Comparison of ENCODE assay signal across 13 mouse cellular contexts in the genomic region with DNA sequence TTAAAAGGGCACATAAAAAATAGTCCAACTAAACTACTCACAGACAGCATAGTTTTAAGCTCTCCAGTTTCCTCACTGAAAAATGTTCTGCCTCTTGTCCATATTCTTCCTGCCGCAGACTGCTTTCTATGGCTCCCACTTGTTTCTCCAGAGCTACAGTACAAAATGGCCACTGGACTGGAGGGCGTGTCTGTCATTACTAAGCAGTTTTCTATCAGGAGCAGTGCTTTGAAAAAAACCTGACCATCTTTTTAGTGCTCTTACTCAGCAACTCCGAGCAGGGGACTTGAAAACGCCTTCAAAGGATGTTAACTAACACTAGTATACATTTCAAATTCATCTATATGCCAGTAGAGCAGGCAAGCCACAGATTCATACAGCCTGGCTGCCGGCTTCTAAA. TPM values are rescaled to one million over a fixed set of nuclear protein-coding genes. Genes with fewer than 3 reads are reported as not detected.
A peak's percentile ranks its signal among the peaks of the same experiment; 100 is the strongest.
DNase-seq lines count a peak whose midpoint lies in the region; ATAC-seq and TF ChIP-seq lines count a peak whose summit lies in the region.
"Had no signal": no experiment of that assay in that cellular context is flagged by ENCODE, and none has a peak within 500 bp of the region (broad histone marks: within the 10 kb centered on the region; RNA-seq: fewer than 3 reads in every experiment).

No protein-coding gene starts in this region.

- peaks cover 4 to 35% of the 10 kb centered on the region in 2 experiments for H3K36me3 ChIP-seq in CH12.LX (replicated peaks in 1 of 2; ENCODE audit: control insufficient read depth in 1 of 2, insufficient read depth in 1 of 2, low read length in 1 of 2)
- H3K36me3 ChIP-seq in liver, postnatal 0 days (replicated peaks; ENCODE audit: insufficient read depth, low read length) = no peaks in the 10 kb centered on the region

- peak; percentile 22 for DNase-seq in kidney, adult 18-20 months
- DNase-seq in kidney, postnatal 14 days = no peak
- DNase-seq in CH12.LX (ENCODE audit: extremely low read depth) = no peak
- DNase-seq in c-Kit-positive CD71-positive TER-119-positive erythroid progenitor cells, embryonic 14.5 days (ENCODE audit: low spot score) = peak; percentile 74
- DNase-seq in liver, postnatal 0 days = peak; percentile 49
- no peak for DNase-seq in spleen, postnatal 14 days (ENCODE audit: low spot score in 2 of 2)
- no peak for DNase-seq in gastrocnemius, postnatal 10 days
- DNase-seq in embryo, embryonic 10 days (ENCODE audit: low spot score) = no peak
- DNase-seq: adrenal gland, adult 8-10 months; cerebellum, postnatal 10 days; thymus, postnatal 36 days had no signal

- ATAC-seq in liver, postnatal 0 days = peak; percentile 89
- ATAC-seq: hindbrain, postnatal 0 days had no signal

- TF ChIP-seq CTCF in CH12.LX (conservative IDR thresholded peaks at IDR 0.05 in 1 of 2, IDR thresholded peaks at IDR 0.05 in 1 of 2; ENCODE audit: low read depth in 2 of 2, low read length in 2 of 2) = no peak
- TF ChIP-seq CTCF in liver, postnatal 0 days (IDR thresholded peaks at IDR 0.05; ENCODE audit: low read depth) = no peak

- H3K4me1 ChIP-seq in CH12.LX (ENCODE audit: control insufficient read depth in 1 of 2, insufficient read depth in 2 of 2) = peaks cover 3 to 15% of the 10 kb centered on the region in 2 experiments; a peak in 2 of 4 replicates
- H3K4me1 ChIP-seq in liver, postnatal 0 days (ENCODE audit: insufficient read depth) = peaks cover 15% of the 10 kb centered on the region

- TF ChIP-seq POLR2A in CH12.LX (IDR thresholded peaks at IDR 0.05; ENCODE audit: low read depth, low read length) = no peak

- H3K9me3 ChIP-seq in CH12.LX (replicated peaks; ENCODE audit: low read length) = no peaks in the 10 kb centered on the region
- no peaks in the 10 kb centered on the region for H3K9me3 ChIP-seq in liver, postnatal 0 days (ENCODE audit: low read length)
- H3K9me3 ChIP-seq: lung, embryonic 15.5 days had no signal

- no peak overlapping the region for H3K27ac ChIP-seq in CH12.LX (ENCODE audit: insufficient read depth, low read depth)
- H3K27ac ChIP-seq in liver, postnatal 0 days (ENCODE audit: low read depth) = peak overlapping the region; percentile 58; the same call in 1 of the 2 replicates
- H3K27ac ChIP-seq: hindbrain, postnatal 0 days; lung, embryonic 15.5 days had no signal

- TF ChIP-seq EP300 in CH12.LX (IDR thresholded peaks at IDR 0.05; ENCODE audit: low read length) = no peak
- peak; percentile 54; the same call in 1 of the 2 replicates for TF ChIP-seq EP300 in liver, postnatal 0 days (IDR thresholded peaks at IDR 0.05; ENCODE audit: low read depth)

- H3K27me3 ChIP-seq in CH12.LX (replicated peaks) = no peaks in the 10 kb centered on the region
- H3K27me3 ChIP-seq in liver, postnatal 0 days (ENCODE audit: insufficient read depth, low read length) = no peaks in the 10 kb centered on the region
- H3K27me3 ChIP-seq: lung, embryonic 15.5 days had no signal

- peaks cover 8% of the 10 kb centered on the region for H3K79me2 ChIP-seq in CH12.LX (replicated peaks; ENCODE audit: control insufficient read depth, extremely low read depth, insufficient read depth, poor library complexity, severe bottlenecking)

- H3K4me3 ChIP-seq in CH12.LX (replicated peaks in 1 of 3; ENCODE audit: low read depth in 2 of 3, low read length in 2 of 3, poor library complexity in 1 of 3) = no peak overlapping the region
- H3K4me3 ChIP-seq in liver, postnatal 0 days (ENCODE audit: low read depth, low read length) = no peak overlapping the region
- H3K4me3 ChIP-seq: lung, embryonic 15.5 days had no signal

- dilution Hi-C loops in CH12.LX (cut with MboI; ENCODE audit: extremely low pct_ligation_motif_present, extremely low pct_unique_long_range_greater_than_20kb, low sequenced_read_pairs) = no loop called here

- H3K4me2 ChIP-seq in CH12.LX (ENCODE audit: insufficient read depth, low read depth, poor library complexity, severe bottlenecking) = no peak overlapping the region
- peak overlapping the region; percentile 52; the same call in 1 of the 2 replicates for H3K4me2 ChIP-seq in liver, postnatal 0 days (ENCODE audit: low read depth, low read length)
- H3K4me2 ChIP-seq: lung, embryonic 15.5 days had no signal

- no peak for TF ChIP-seq RAD21 in CH12.LX (IDR thresholded peaks at IDR 0.05; ENCODE audit: low read depth, low read length)

- 46% methylated on average over 5 of the region's 5 CpGs for WGBS in liver, postnatal 0 days (ENCODE audit: insufficient replicate concordance)

- no peak overlapping the region; the same call in 1 of the 2 replicates for H3K9ac ChIP-seq in CH12.LX (ENCODE audit: insufficient read depth, low read depth)
- no peak overlapping the region for H3K9ac ChIP-seq in liver, postnatal 0 days (replicated peaks)
- H3K9ac ChIP-seq: lung, embryonic 15.5 days had no signal

- in situ Hi-C loops in CH12.LX (cut with MboI; ENCODE audit: low pct_ligation_motif_present, low pct_unique_long_range_greater_than_20kb, low sequenced_read_pairs) = no loop called here

TF ChIP-seq in CH12.LX, 34 proteins besides CTCF, POLR2A, EP300 and RAD21:
- TF ChIP-seq NELFE (IDR thresholded peaks at IDR 0.05; ENCODE audit: low read depth, low read length) (no peak), TCF12 (IDR thresholded peaks at IDR 0.05; ENCODE audit: low read depth, low read length) (no peak), SIN3A (IDR thresholded peaks at IDR 0.05; ENCODE audit: low read length) (0 out of 2 replicates have a peak, but pooled peaks have one; percentile 53), ZMIZ1 (IDR thresholded peaks at IDR 0.05; ENCODE audit: low read depth, low read length) (no peak), MAFK (IDR thresholded peaks at IDR 0.05; ENCODE audit: insufficient replicate concordance, low read length) (peak; percentile 75; the same call in 1 of the 2 replicates)

RNA-seq across cellular contexts. Expression of a gene that starts 15.0 kb away (rescaled TPM):
- total RNA-seq in CH12.LX (2012; rRNA removed) (18.0 and 18.8 TPM in 2 replicates), CH12.LX (2014; rRNA removed) (17.2 and 18.4 TPM in 2 replicates)
- polyA plus RNA-seq in CH12.LX (2012; ENCODE audit: insufficient read length, low read depth) = 21.2 and 26.5 TPM in 2 replicates
- 8.6 TPM in 2 replicates for polyA plus RNA-seq in liver, postnatal 0 days (2015; fragmentation: Nextera tagmentation; extraction: Ambion mirVana)
- 10 to 100 TPM; 24.1 to 28.7 TPM for total RNA-seq in gastrocnemius, postnatal 10 days (2021)

RNA-seq across cellular contexts. Expression of a gene that starts 15.2 kb away (rescaled TPM):
- total RNA-seq in CH12.LX (2012; rRNA removed) = 5.0 and 7.2 TPM in 2 replicates
- 3.0 and 3.3 TPM in 2 replicates for total RNA-seq in CH12.LX (2014; rRNA removed)
- polyA plus RNA-seq in CH12.LX (2012; ENCODE audit: insufficient read length, low read depth) = 4.7 and 5.0 TPM in 2 replicates
- 2.4 TPM in 2 replicates for polyA plus RNA-seq in liver, postnatal 0 days (2015; fragmentation: Nextera tagmentation; extraction: Ambion mirVana)
- total RNA-seq in gastrocnemius, postnatal 10 days (2021) = 1 to 10 TPM; 2.0 to 3.2 TPM

Comparison
In these comparisons a context has a peak if more than half of its experiments do, and no peak if none do; other contexts are left out.
1. DNase-seq: peak in kidney, adult 18-20 months (single experiment), c-Kit-positive CD71-positive TER-119-positive erythroid progenitor cells, embryonic 14.5 days (single experiment) and liver, postnatal 0 days (single experiment); none in kidney, postnatal 14 days (single experiment), CH12.LX (single experiment), spleen, postnatal 14 days (0 of 2), gastrocnemius, postnatal 10 days (single experiment) and embryo, embryonic 10 days (single experiment).